ENCODE assay signal across 20 mouse cellular contexts in genomic region chr19:8019329-8019851, GRCm38 (mm10). TPM values are rescaled to one million over a fixed set of nuclear protein-coding genes. Genes with fewer than 3 reads are reported as not detected.
DNase-seq lines count a peak whose midpoint lies in the region; ATAC-seq and TF ChIP-seq lines count a peak whose summit lies in the region.
"Not testable (repeated sequence)": the region's sequence is repeated elsewhere in the genome, so short reads cannot be mapped to it uniquely, and the experiment has no call there.
"Had no signal": no experiment of that assay in that cellular context is flagged by ENCODE, and none has a peak within 500 bp of the region (broad histone marks: within the 10 kb centered on the region; RNA-seq: fewer than 3 reads in every experiment).

No protein-coding gene starts in this region.

- H3K79me2 ChIP-seq in CH12.LX (replicated peaks; ENCODE audit: control insufficient read depth, extremely low read depth, insufficient read depth, poor library complexity, severe bottlenecking) = not testable (repeated sequence)

- peak overlapping the region; percentile 85 for H3K4me2 ChIP-seq in CH12.LX (ENCODE audit: insufficient read depth, low read depth, poor library complexity, severe bottlenecking)
- H3K4me2 ChIP-seq in heart, embryonic 16.5 days (ENCODE audit: low read depth, low read length) = not testable (repeated sequence)
- peak overlapping the region; percentile 38; the same call in 1 of the 2 replicates for H3K4me2 ChIP-seq in liver, postnatal 0 days (ENCODE audit: low read depth, low read length)

- dilution Hi-C loops in CH12.LX (cut with MboI; ENCODE audit: extremely low pct_ligation_motif_present, extremely low pct_unique_long_range_greater_than_20kb, low sequenced_read_pairs) = not testable (repeated sequence)

- ATAC-seq in heart, embryonic 16.5 days (replicated peaks; ENCODE audit: extremely low read depth, insufficient read depth, low FRiP score) = not testable (repeated sequence)
- peak; percentile 15; the same call in 1 of the 2 replicates for ATAC-seq in liver, postnatal 0 days
- ATAC-seq in megakaryocyte-erythroid progenitor cell, adult 5-6 weeks (replicated peaks; ENCODE audit: low FRiP score, low TSS enrichment, poor library complexity, severe bottlenecking) = peak; percentile 55

- DNase-seq in CH12.LX (ENCODE audit: extremely low read depth) = peak; percentile 47
- DNase-seq in liver, postnatal 0 days = not testable (repeated sequence)
- DNase-seq in thymus, postnatal 0 days (ENCODE audit: low spot score) = peak; percentile 36

- H3K4me3 ChIP-seq in CH12.LX (replicated peaks in 1 of 3; ENCODE audit: low read depth in 2 of 3, low read length in 2 of 3, poor library complexity in 1 of 3) = peak overlapping the region; percentile 23 to 47 (median 42)
- peak overlapping the region; percentile 14; the same call in 1 of the 2 replicates for H3K4me3 ChIP-seq in brown adipose tissue, adult 24 weeks (ENCODE audit: insufficient read depth, low read depth, low read length)
- H3K4me3 ChIP-seq in heart, embryonic 16.5 days (ENCODE audit: low read length) = peak overlapping the region; percentile 32; the same call in 1 of the 2 replicates
- H3K4me3 ChIP-seq in liver, postnatal 0 days (ENCODE audit: low read depth, low read length) = peak overlapping the region; percentile 15; the same call in 1 of the 2 replicates
- H3K4me3 ChIP-seq in small intestine, adult 2 months (ENCODE audit: low read depth, low read length) = peak overlapping the region; percentile 37

- in situ Hi-C loops in CH12.LX (cut with MboI; ENCODE audit: low pct_ligation_motif_present, low pct_unique_long_range_greater_than_20kb, low sequenced_read_pairs) = not testable (repeated sequence)

- TF ChIP-seq POLR2A in CH12.LX (IDR thresholded peaks at IDR 0.05; ENCODE audit: low read depth, low read length); small intestine, adult 2 months (IDR thresholded peaks at IDR 0.05; ENCODE audit: low read depth, low read length): not testable (repeated sequence)

- not testable (repeated sequence) for H3K9ac ChIP-seq in CH12.LX (ENCODE audit: insufficient read depth, low read depth); heart, embryonic 16.5 days (ENCODE audit: low read length); liver, postnatal 0 days (replicated peaks)

- H3K36me3 ChIP-seq in CH12.LX (replicated peaks in 1 of 2; ENCODE audit: control insufficient read depth in 1 of 2, insufficient read depth in 1 of 2, low read length in 1 of 2) = peaks cover 0 to 11% of the 10 kb centered on the region in 2 experiments
- H3K36me3 ChIP-seq in heart, embryonic 16.5 days (ENCODE audit: control insufficient read depth, insufficient read depth); liver, postnatal 0 days (replicated peaks; ENCODE audit: insufficient read depth, low read length); small intestine, adult 2 months (ENCODE audit: control insufficient read depth, insufficient read depth, low read length): not testable (repeated sequence)

- not testable (repeated sequence) for TF ChIP-seq CTCF in CH12.LX (conservative IDR thresholded peaks at IDR 0.05 in 1 of 2, IDR thresholded peaks at IDR 0.05 in 1 of 2; ENCODE audit: low read depth in 2 of 2, low read length in 2 of 2); liver, postnatal 0 days (IDR thresholded peaks at IDR 0.05; ENCODE audit: low read depth); small intestine, adult 2 months (IDR thresholded peaks at IDR 0.05; ENCODE audit: extremely low read depth, insufficient read length, insufficient replicate concordance, low read depth, low read length)

- not testable (repeated sequence) for H3K9me3 ChIP-seq in CH12.LX (replicated peaks; ENCODE audit: low read length); heart, embryonic 16.5 days (replicated peaks; ENCODE audit: control insufficient read depth, low read length); liver, postnatal 0 days (ENCODE audit: low read length)

- not testable (repeated sequence) for H3K4me1 ChIP-seq in CH12.LX (ENCODE audit: control insufficient read depth in 1 of 2, insufficient read depth in 2 of 2); brown adipose tissue, adult 24 weeks (ENCODE audit: control insufficient read depth, insufficient read depth, insufficient read length, low read length); heart, embryonic 16.5 days (ENCODE audit: control insufficient read depth, insufficient read depth, low read length); liver, postnatal 0 days (ENCODE audit: insufficient read depth); small intestine, adult 2 months (ENCODE audit: control insufficient read depth, insufficient read depth, insufficient read length, low read length)

- not testable (repeated sequence) for TF ChIP-seq RAD21 in CH12.LX (IDR thresholded peaks at IDR 0.05; ENCODE audit: low read depth, low read length)

- H3K27me3 ChIP-seq in CH12.LX (replicated peaks); heart, embryonic 16.5 days (ENCODE audit: control insufficient read depth, insufficient read depth, low read length); liver, postnatal 0 days (ENCODE audit: insufficient read depth, low read length); small intestine, adult 2 months (ENCODE audit: control insufficient read depth, insufficient read depth, low read length): not testable (repeated sequence)

- H3K27ac ChIP-seq in CH12.LX (ENCODE audit: insufficient read depth, low read depth) = peak overlapping the region; percentile 43
- peak overlapping the region; percentile 78 for H3K27ac ChIP-seq in brown adipose tissue, adult 24 weeks (replicated peaks; ENCODE audit: low read depth, low read length)
- not testable (repeated sequence) for H3K27ac ChIP-seq in heart, embryonic 16.5 days (ENCODE audit: low read length); small intestine, adult 2 months (ENCODE audit: insufficient read depth, low read depth, low read length)
- H3K27ac ChIP-seq in liver, postnatal 0 days (ENCODE audit: low read depth) = peak overlapping the region; percentile 56

- WGBS in heart, embryonic 16.5 days = 76% methylated on average over 17 of the region's 17 CpGs
- WGBS in liver, postnatal 0 days (ENCODE audit: insufficient replicate concordance) = 70% methylated on average over 17 of the region's 17 CpGs
- WGBS in small intestine, adult 2 months = 84% methylated on average over 17 of the region's 17 CpGs

- not testable (repeated sequence) for TF ChIP-seq EP300 in CH12.LX (IDR thresholded peaks at IDR 0.05; ENCODE audit: low read length); liver, postnatal 0 days (IDR thresholded peaks at IDR 0.05; ENCODE audit: low read depth)

TF ChIP-seq in CH12.LX, 34 proteins besides CTCF, POLR2A, EP300 and RAD21:
- peak; percentile 66; the same call in 1 of the 2 replicates for TF ChIP-seq TBP (conservative IDR thresholded peaks at IDR 0.05; ENCODE audit: low read depth, low read length)

RNA-seq across cellular contexts. Expression of gene Slc22a27, which starts 53.6 kb away (rescaled TPM):
- total RNA-seq in CH12.LX (2012; rRNA removed) (not detected in 2 replicates), CH12.LX (2014; rRNA removed) (not detected in 2 replicates)
- not detected in 2 replicates for polyA plus RNA-seq in CH12.LX (2012; ENCODE audit: insufficient read length, low read depth)
- not detected in 2 replicates for polyA plus RNA-seq in brown adipose tissue, adult 24 weeks (2012; ENCODE audit: insufficient read depth, insufficient read length, missing spikeins)
- polyA plus RNA-seq in heart, embryonic 16.5 days (2015; fragmentation: Nextera tagmentation; extraction: Ambion mirVana) = not detected in 2 replicates
- polyA plus RNA-seq in liver, postnatal 0 days (2015; fragmentation: Nextera tagmentation; extraction: Ambion mirVana) = 0.79 and 0.90 TPM in 2 replicates
- not detected in 2 replicates for total RNA-seq in megakaryocyte-erythroid progenitor cell, adult 5-6 weeks (2014; fragmentation: Nextera tagmentation)
- not detected in 2 replicates for total RNA-seq in megakaryocyte-erythroid progenitor cell, adult 5-6 weeks (2017)
- not detected in 2 replicates for polyA plus RNA-seq in small intestine, adult 2 months (2012; rRNA removed)
- polyA plus RNA-seq in thymus, postnatal 0 days (2015; fragmentation: Nextera tagmentation; extraction: Ambion mirVana) = not detected in 2 replicates
- total RNA-seq: adrenal gland, adult 8-10 months; gastrocnemius, postnatal 14 days; heart, postnatal 14 days; layer of hippocampus, adult 2 months; layer of hippocampus, postnatal 36 days; left cerebral cortex, postnatal 14 days had no signal
- polyA plus RNA-seq: brain, embryonic 14.5 days; embryonic facial prominence, embryonic 13.5 days; forebrain, embryonic 14.5 days; hindbrain, embryonic 12.5 days; intestine, embryonic 14.5 days; limb, embryonic 13.5 days; midbrain, embryonic 12.5 days had no signal
